Mouse (Mus musculus) heart, adult 11 months (tissue): ENCODE results near the gene Ugt1a9.
A peak's percentile ranks its signal among the peaks of the same experiment; 100 is the strongest.

Source experiments
- DNase-seq: peaks from one replicate; pipeline ENCODE4 v3.0.0; 2022

Ugt1a9 gene

GRCm38 (mm10) chr1:88223591-88223990, 153.0 kb downstream of the Ugt1a9 start:
- peak; percentile 93 for DNase-seq

GRCm38 (mm10) chr1:88224029-88224776, 153.6 kb downstream of the Ugt1a9 start:
- peak; percentile 93 for DNase-seq

- DNase-seq: peak; percentile 92
These were observed 154.7 kb downstream of the Ugt1a9 start for GRCm38 (mm10) chr1:88225301-88225700.

GRCm38 (mm10) chr1:88225741-88226140, 155.1 kb downstream of the Ugt1a9 start:
- DNase-seq: peak; percentile 92

- peak; percentile 97 for DNase-seq
These were observed 156.2 kb downstream of the Ugt1a9 start, which contains the start of gene Mroh2a for GRCm38 (mm10) chr1:88226670-88227379. TSS of gene Mroh2a (plus strand) at chr1:88226986.

- peak; percentile 94 for DNase-seq
These were observed 156.9 kb downstream of the Ugt1a9 start for GRCm38 (mm10) chr1:88227482-88227881.

- peak; percentile 95 for DNase-seq
These were observed 157.5 kb downstream of the Ugt1a9 start for GRCm38 (mm10) chr1:88228121-88228520.

- DNase-seq: no peak
These were observed 159.0 kb downstream of the Ugt1a9 start for GRCm38 (mm10) chr1:88229566-88229965.

- DNase-seq: peak; percentile 95
These were observed 159.4 kb downstream of the Ugt1a9 start for GRCm38 (mm10) chr1:88229986-88230385.

GRCm38 (mm10) chr1:88230421-88230820, 159.8 kb downstream of the Ugt1a9 start:
- DNase-seq: no peak

- DNase-seq: peak; percentile 91
These were observed 160.6 kb downstream of the Ugt1a9 start for GRCm38 (mm10) chr1:88230981-88231802.

- DNase-seq: peak; percentile 94
These were observed 161.4 kb downstream of the Ugt1a9 start for GRCm38 (mm10) chr1:88231803-88232499.

- peak; percentile 94 for DNase-seq
These were observed 162.2 kb downstream of the Ugt1a9 start for GRCm38 (mm10) chr1:88232664-88233380.

GRCm38 (mm10) chr1:88233421-88234247, 163.0 kb downstream of the Ugt1a9 start:
- peak; percentile 95 for DNase-seq

- DNase-seq: peak; percentile 91
These were observed 163.6 kb downstream of the Ugt1a9 start for GRCm38 (mm10) chr1:88234248-88234610.

GRCm38 (mm10) chr1:88234646-88235045, 164.0 kb downstream of the Ugt1a9 start:
- DNase-seq: peak; percentile 93

GRCm38 (mm10) chr1:88235046-88235893, 164.7 kb downstream of the Ugt1a9 start:
- DNase-seq: peak; percentile 94

GRCm38 (mm10) chr1:88235894-88236415, 165.4 kb downstream of the Ugt1a9 start:
- DNase-seq: no peak

- no peak for DNase-seq
These were observed 166.7 kb downstream of the Ugt1a9 start for GRCm38 (mm10) chr1:88237311-88237710.

GRCm38 (mm10) chr1:88238771-88239170, 168.2 kb downstream of the Ugt1a9 start:
- peak; percentile 96 for DNase-seq
